Mouse (Mus musculus) intestine, postnatal 0 days (tissue): ENCODE data around the gene Btbd6. TPM values are rescaled to one million over a fixed set of nuclear protein-coding genes. Genes with fewer than 3 reads are reported as not detected.

Source experiments
- ATAC-seq: fragments of 200-750 bp; cut with Nextera tagmentation; 2 replicates; pipeline ENCODE4 v1.8.0; 2017; ENCODE audit warnings: mild to moderate bottlenecking, moderate TSS enrichment, moderate library complexity
- H3K27ac ChIP-seq: fragments of 300-500 bp; sonication (generic); 2 replicates; pipeline ENCODE4 v1.5.1; 2014; ENCODE audit warnings: mild to moderate bottlenecking, low read depth, low read length, moderate library complexity
- H3K27me3 ChIP-seq: fragments of 300-500 bp; sonication (generic); replicated peaks from 2 replicates; pipeline ENCODE4 v1.6.1; 2014; ENCODE audit warnings: low read length, mixed read lengths; ENCODE audit not compliant: control insufficient read depth, insufficient read depth
- H3K36me3 ChIP-seq: fragments of 300-500 bp; sonication (generic); 2 replicates; pipeline ENCODE4 v1.6.1; 2014; ENCODE audit warnings: mild to moderate bottlenecking, moderate library complexity; ENCODE audit not compliant: control insufficient read depth, insufficient read depth
- H3K4me1 ChIP-seq: fragments of 300-500 bp; sonication (generic); replicated peaks from 2 replicates; pipeline ENCODE4 v1.6.1; 2014; ENCODE audit warnings: antibody characterized with exemption, low read length, mixed read lengths; ENCODE audit not compliant: control insufficient read depth, insufficient read depth
- H3K4me2 ChIP-seq: fragments of 300-500 bp; sonication (generic); replicated peaks from 2 replicates; pipeline ENCODE4 v1.6.1; 2014; ENCODE audit warnings: low read depth, mild to moderate bottlenecking, moderate library complexity
- H3K4me3 ChIP-seq: fragments of 300-500 bp; sonication (generic); 2 replicates; pipeline ENCODE4 v1.5.1; 2014; ENCODE audit warnings: low read depth, low read length
- H3K9ac ChIP-seq: fragments of 300-500 bp; sonication (generic); 2 replicates; pipeline ENCODE4 v1.6.1; 2014; ENCODE audit warnings: mild to moderate bottlenecking, low read depth, low read length
- H3K9me3 ChIP-seq: fragments of 300-500 bp; sonication (generic); 2 replicates; pipeline ENCODE4 v1.6.1; 2016; ENCODE audit warnings: mixed run types; ENCODE audit not compliant: control insufficient read depth
- CTCF ChIP-seq: sonication (generic); IDR thresholded peaks from 2 replicates; pipeline ENCODE4 v1.5.1; 2016; ENCODE audit warnings: low read depth, mild to moderate bottlenecking, control low read depth, antibody characterized with exemption, moderate library complexity
- WGBS: fragments of 180-500 bp; shearing (Covaris S2); extraction: QIAGEN DNeasy Blood & Tissue Kit; methylation state at CpG from one replicate; pipeline ENCODE4 v1.1.7; 2014; 5-methylcytosine and 5-hydroxymethylcytosine counted together
- polyA plus RNA-seq: library from polyadenylated mRNA; unstranded; fragments of >200 nt; fragmentation: Nextera tagmentation; extraction: Ambion mirVana; gene quantifications from 2 replicates; pipeline ENCODE4 v1.2.1, GENCODE M21; 2015

The Btbd6 gene
- polyA plus RNA-seq, 1 experiment from 2014 or later, result 13.1 TPM

- no peak overlapping the region for H3K9ac ChIP-seq
- H3K27me3 ChIP-seq, result no peaks in the 10 kb centered on the region
- no peak overlapping the region for H3K4me2 ChIP-seq
- ATAC-seq, result no peak
- H3K36me3 ChIP-seq, result 0 out of 2 replicates have a peak, but pooled peaks cover 6% of the 10 kb centered on the region
- no peak overlapping the region for H3K4me3 ChIP-seq
- WGBS, result 64% methylated on average over 9 of the region's 9 CpGs
- H3K9me3 ChIP-seq, result no peaks in the 10 kb centered on the region
- H3K27ac ChIP-seq, result no peak overlapping the region
- H3K4me1 ChIP-seq, result peaks cover 8% of the 10 kb centered on the region
- TF ChIP-seq CTCF, result no peak
Measured at GRCm38 (mm10) chr12:112937906-112938305, 38.4 kb upstream of the Btbd6 start.

- Histone ChIP-seq H3K9ac (no peak overlapping the region), H3K27ac (no peak overlapping the region), H3K4me1 (peaks cover 8% of the 10 kb centered on the region), H3K4me3 (no peak overlapping the region), H3K4me2 (no peak overlapping the region), H3K9me3 (no peaks in the 10 kb centered on the region), H3K27me3 (no peaks in the 10 kb centered on the region), H3K36me3 (0 out of 2 replicates have a peak, but pooled peaks cover 6% of the 10 kb centered on the region)
- 81% methylated on average over 10 of the region's 10 CpGs for WGBS
- no peak for TF ChIP-seq CTCF
- no peak for ATAC-seq
Measured at GRCm38 (mm10) chr12:112938366-112938765, 37.9 kb upstream of the Btbd6 start.

- H3K27ac ChIP-seq, result no peak overlapping the region
- no peak overlapping the region for H3K4me3 ChIP-seq
- no peaks in the 10 kb centered on the region for H3K27me3 ChIP-seq
- H3K4me2 ChIP-seq, result no peak overlapping the region
- peaks cover 8% of the 10 kb centered on the region for H3K4me1 ChIP-seq
- no peak for ATAC-seq
- H3K9ac ChIP-seq, result no peak overlapping the region
- H3K36me3 ChIP-seq, result 0 out of 2 replicates have a peak, but pooled peaks cover 6% of the 10 kb centered on the region
- no peaks in the 10 kb centered on the region for H3K9me3 ChIP-seq
- peak; percentile 74 for TF ChIP-seq CTCF
- WGBS, result 48% methylated on average over 10 of the region's 10 CpGs
Measured at GRCm38 (mm10) chr12:112938873-112939565, 37.3 kb upstream of the Btbd6 start.

- H3K9me3 ChIP-seq, result no peaks in the 10 kb centered on the region
- no peak overlapping the region for H3K27ac ChIP-seq
- WGBS, result 85% methylated on average over 4 of the region's 4 CpGs
- H3K4me2 ChIP-seq, result no peak overlapping the region
- H3K4me3 ChIP-seq, result no peak overlapping the region
- H3K4me1 ChIP-seq, result peaks cover 8% of the 10 kb centered on the region
- H3K27me3 ChIP-seq, result no peaks in the 10 kb centered on the region
- ATAC-seq, result no peak
- 0 out of 2 replicates have a peak, but pooled peaks cover 4% of the 10 kb centered on the region for H3K36me3 ChIP-seq
- no peak for TF ChIP-seq CTCF
- no peak overlapping the region for H3K9ac ChIP-seq
Measured at GRCm38 (mm10) chr12:112940238-112940637, 36.0 kb upstream of the Btbd6 start.

GRCm38 (mm10) chr12:112940710-112941109 is 35.6 kb upstream of the Btbd6 start:
- TF ChIP-seq CTCF, result no peak
- no peak overlapping the region for H3K27ac ChIP-seq

GRCm38 (mm10) chr12:112941156-112941775 is 35.0 kb upstream of the Btbd6 start:
- no peaks in the 10 kb centered on the region for H3K9me3 ChIP-seq
- H3K4me2 ChIP-seq, result peak overlapping the region; percentile 73
- H3K27ac ChIP-seq, result peak overlapping the region; percentile 90; the same call in 1 of the 2 replicates
- TF ChIP-seq CTCF, result no peak
- 34% methylated on average over 10 of the region's 10 CpGs for WGBS
- H3K36me3 ChIP-seq, result no peaks in the 10 kb centered on the region
- H3K9ac ChIP-seq, result peak overlapping the region; percentile 72
- H3K4me1 ChIP-seq, result peaks cover 8% of the 10 kb centered on the region
- 0 out of 2 replicates have a peak, but pooled peaks have one; percentile 3 for ATAC-seq
- no peaks in the 10 kb centered on the region for H3K27me3 ChIP-seq
- H3K4me3 ChIP-seq, result peak overlapping the region; percentile 72

More at GRCm38 (mm10) chr12:112940710-112941109, 35.6 kb upstream of the Btbd6 start:
- Histone ChIP-seq H3K4me3 (no peak overlapping the region), H3K9ac (no peak overlapping the region), H3K4me1 (peaks cover 8% of the 10 kb centered on the region), H3K27me3 (no peaks in the 10 kb centered on the region), H3K9me3 (no peaks in the 10 kb centered on the region), H3K36me3 (no peaks in the 10 kb centered on the region), H3K4me2 (peak overlapping the region; percentile 73)
- WGBS, result 82% methylated on average over 9 of the region's 9 CpGs
- ATAC-seq, result no peak
